Mouse (Mus musculus): Measurements from ENCODE around the gene Adamtsl1. TPM values are rescaled to one million over a fixed set of nuclear protein-coding genes. Genes with fewer than 3 reads are reported as not detected.
A peak's percentile ranks its signal among the peaks of the same experiment; 100 is the strongest.

Adamtsl1 gene
- polyA plus RNA-seq, 1 experiment from 2014 or later, result 11.5 TPM

DNA sequence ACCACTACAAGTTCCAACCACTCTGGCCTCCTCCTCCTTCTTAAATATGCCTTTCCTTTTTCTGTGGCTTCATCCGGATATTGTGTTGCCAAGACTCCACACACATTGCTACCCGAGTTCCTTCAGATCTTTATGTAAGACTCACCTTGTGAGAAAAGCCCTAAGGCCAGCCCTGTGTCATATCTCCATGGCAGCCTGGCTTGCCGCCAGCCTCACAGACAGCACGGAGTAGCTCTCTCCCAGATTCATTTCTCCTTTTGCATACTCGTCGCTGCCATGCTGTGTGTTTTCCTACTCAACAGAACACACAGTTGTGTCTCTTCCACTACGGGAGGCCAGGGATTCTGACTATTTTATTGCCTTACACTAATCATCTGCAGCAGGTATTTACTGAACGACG, 328.1 kb downstream of the Adamtsl1 start:
- peak; percentile 68; the same call in 1 of the 2 replicates for ATAC-seq (ENCODE audit: low FRiP score)
- DNase-seq (ENCODE audit: low spot score), result peak; percentile 62
- Histone ChIP-seq H3K36me3 (replicated peaks; ENCODE audit: control insufficient read depth, insufficient read depth) (no peaks in the 10 kb centered on the region), H3K4me1 (replicated peaks; ENCODE audit: control insufficient read depth, insufficient read depth, low read length) (peaks cover 1% of the 10 kb centered on the region; the same call in 1 of the 2 replicates), H3K9ac (no peak overlapping the region), H3K27ac (no peak overlapping the region), H3K4me2 (replicated peaks) (no peak overlapping the region), H3K27me3 (ENCODE audit: control insufficient read depth, insufficient read depth, low read length) (no peaks in the 10 kb centered on the region), H3K9me3 (ENCODE audit: control insufficient read depth, low read length) (no peaks in the 10 kb centered on the region), H3K4me3 (replicated peaks; ENCODE audit: low read length) (no peak overlapping the region)
- 58% methylated on average over 9 of the region's 9 CpGs for WGBS

DNA sequence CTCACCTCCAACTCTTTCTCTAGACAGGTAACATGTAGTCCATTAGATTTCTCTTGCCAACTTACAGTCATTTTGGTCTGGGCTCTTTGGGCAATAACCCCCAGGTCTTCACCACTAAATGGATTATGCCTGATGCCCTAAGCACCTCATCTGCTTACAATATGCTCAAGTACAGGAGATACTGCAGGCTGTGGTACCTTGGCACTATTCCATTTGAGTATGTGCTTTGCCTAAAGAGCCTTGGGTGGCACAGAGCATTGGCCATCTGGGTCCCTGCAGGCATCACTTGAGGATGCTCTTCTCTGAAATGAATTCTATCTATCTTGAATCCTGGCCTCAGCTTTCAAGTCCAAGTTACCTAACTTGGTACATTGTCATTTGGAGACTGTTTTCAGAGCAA, 330.4 kb downstream of the Adamtsl1 start:
- no peaks in the 10 kb centered on the region for H3K36me3 ChIP-seq (replicated peaks; ENCODE audit: control insufficient read depth, insufficient read depth)
- no peaks in the 10 kb centered on the region for H3K27me3 ChIP-seq (ENCODE audit: control insufficient read depth, insufficient read depth, low read length)
- DNase-seq (ENCODE audit: low spot score) (no peak), ATAC-seq (ENCODE audit: low FRiP score) (no peak)
- no peaks in the 10 kb centered on the region; the same call in 1 of the 2 replicates for H3K4me1 ChIP-seq (replicated peaks; ENCODE audit: control insufficient read depth, insufficient read depth, low read length)
- no peaks in the 10 kb centered on the region for H3K9me3 ChIP-seq (ENCODE audit: control insufficient read depth, low read length)
- no peak overlapping the region for H3K9ac ChIP-seq
- H3K4me2 ChIP-seq (replicated peaks), result no peak overlapping the region
- H3K4me3 ChIP-seq (replicated peaks; ENCODE audit: low read length), result no peak overlapping the region
- no peak overlapping the region for H3K27ac ChIP-seq

DNA sequence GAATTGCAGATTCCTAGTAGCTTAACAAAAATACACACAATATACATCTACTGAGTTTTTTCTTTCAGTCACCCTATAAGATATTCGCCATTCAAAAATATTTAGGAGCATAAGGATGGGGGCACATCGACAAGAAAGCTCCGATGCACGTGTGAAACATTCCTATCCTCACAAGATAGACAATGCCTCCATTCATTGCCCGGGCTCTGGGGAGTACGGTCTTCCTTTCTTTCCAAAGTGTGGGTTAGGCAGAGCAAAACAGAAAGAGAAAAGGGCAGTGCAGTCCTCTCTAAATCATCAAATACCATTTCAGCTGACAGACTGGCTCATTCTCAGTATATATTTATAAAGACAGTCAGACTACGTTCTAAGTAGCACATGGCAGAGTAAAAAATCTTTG, 332.0 kb downstream of the Adamtsl1 start:
- 13% methylated on average over 7 of the region's 7 CpGs for WGBS
- no peak overlapping the region for H3K9ac ChIP-seq

DNA sequence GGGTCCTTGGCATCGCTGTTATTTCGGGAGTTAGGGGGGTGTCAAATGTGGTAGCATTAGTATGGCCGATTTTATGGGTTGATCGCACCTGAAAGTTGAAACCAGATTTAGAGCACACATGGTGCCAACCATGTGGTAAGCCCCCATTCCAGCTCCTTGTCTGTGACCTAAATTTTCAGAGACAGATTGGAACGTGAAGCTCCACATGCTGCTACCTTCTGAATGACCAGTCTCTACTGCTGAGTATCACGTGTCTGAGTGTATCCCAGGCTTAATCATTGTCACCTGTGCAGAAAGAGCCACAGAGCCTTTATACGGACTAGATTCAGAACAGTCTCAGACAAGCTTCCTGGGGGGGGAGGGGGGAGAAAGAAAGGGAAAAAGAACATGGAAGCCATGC, 339.4 kb downstream of the Adamtsl1 start:
- H3K4me1 ChIP-seq (replicated peaks; ENCODE audit: control insufficient read depth, insufficient read depth, low read length), result no peaks in the 10 kb centered on the region
- no peaks in the 10 kb centered on the region for H3K36me3 ChIP-seq (replicated peaks; ENCODE audit: control insufficient read depth, insufficient read depth)
- H3K27me3 ChIP-seq (ENCODE audit: control insufficient read depth, insufficient read depth, low read length), result no peaks in the 10 kb centered on the region
- no peaks in the 10 kb centered on the region for H3K9me3 ChIP-seq (ENCODE audit: control insufficient read depth, low read length)
- DNase-seq (ENCODE audit: low spot score), result no peak
- H3K27ac ChIP-seq, result no peak overlapping the region
- 90% methylated on average over 7 of the region's 7 CpGs for WGBS
- H3K4me2 ChIP-seq (replicated peaks), result no peak overlapping the region
- no peak for ATAC-seq (ENCODE audit: low FRiP score)
- no peak overlapping the region for H3K9ac ChIP-seq
- H3K4me3 ChIP-seq (replicated peaks; ENCODE audit: low read length), result no peak overlapping the region

More for the DNA sequence above, 332.0 kb downstream of the Adamtsl1 start:
- no peaks in the 10 kb centered on the region; the same call in 1 of the 2 replicates for H3K4me1 ChIP-seq (replicated peaks; ENCODE audit: control insufficient read depth, insufficient read depth, low read length)
- H3K4me2 ChIP-seq (replicated peaks), result no peak overlapping the region
- no peak overlapping the region for H3K4me3 ChIP-seq (replicated peaks; ENCODE audit: low read length)
- DNase-seq (ENCODE audit: low spot score) (no peak), ATAC-seq (ENCODE audit: low FRiP score) (no peak)
- no peaks in the 10 kb centered on the region for H3K36me3 ChIP-seq (replicated peaks; ENCODE audit: control insufficient read depth, insufficient read depth)
- no peaks in the 10 kb centered on the region for H3K9me3 ChIP-seq (ENCODE audit: control insufficient read depth, low read length)
- no peak overlapping the region for H3K27ac ChIP-seq
- H3K27me3 ChIP-seq (ENCODE audit: control insufficient read depth, insufficient read depth, low read length), result no peaks in the 10 kb centered on the region

DNA sequence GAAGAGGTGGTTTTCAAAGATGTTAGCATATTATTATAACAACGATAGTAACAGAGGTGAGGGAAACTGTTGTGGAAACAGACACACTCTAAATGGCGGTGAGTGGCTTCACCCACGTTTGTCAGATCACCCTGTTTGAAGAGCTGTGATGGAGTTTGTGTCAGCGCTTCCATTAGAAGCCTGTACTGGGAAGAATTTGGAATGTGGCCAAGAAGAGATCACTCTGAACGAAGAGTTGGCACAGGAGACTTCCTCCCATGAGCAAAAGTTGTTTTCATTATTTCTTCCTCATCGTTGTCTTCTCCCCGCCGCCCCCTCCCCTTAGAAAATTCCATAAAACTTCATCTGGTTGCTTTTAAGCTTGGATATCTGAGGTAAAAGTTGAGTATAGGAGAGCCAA, 340.5 kb downstream of the Adamtsl1 start:
- DNase-seq (ENCODE audit: low spot score) (peak; percentile 64), ATAC-seq (ENCODE audit: low FRiP score) (no peak)
- Histone ChIP-seq H3K4me1 (replicated peaks; ENCODE audit: control insufficient read depth, insufficient read depth, low read length) (no peaks in the 10 kb centered on the region), H3K9me3 (ENCODE audit: control insufficient read depth, low read length) (no peaks in the 10 kb centered on the region), H3K4me3 (replicated peaks; ENCODE audit: low read length) (no peak overlapping the region), H3K36me3 (replicated peaks; ENCODE audit: control insufficient read depth, insufficient read depth) (no peaks in the 10 kb centered on the region), H3K27me3 (ENCODE audit: control insufficient read depth, insufficient read depth, low read length) (no peaks in the 10 kb centered on the region), H3K9ac (no peak overlapping the region), H3K27ac (no peak overlapping the region), H3K4me2 (replicated peaks) (no peak overlapping the region)
- 64% methylated on average over 8 of the region's 8 CpGs for WGBS

DNA sequence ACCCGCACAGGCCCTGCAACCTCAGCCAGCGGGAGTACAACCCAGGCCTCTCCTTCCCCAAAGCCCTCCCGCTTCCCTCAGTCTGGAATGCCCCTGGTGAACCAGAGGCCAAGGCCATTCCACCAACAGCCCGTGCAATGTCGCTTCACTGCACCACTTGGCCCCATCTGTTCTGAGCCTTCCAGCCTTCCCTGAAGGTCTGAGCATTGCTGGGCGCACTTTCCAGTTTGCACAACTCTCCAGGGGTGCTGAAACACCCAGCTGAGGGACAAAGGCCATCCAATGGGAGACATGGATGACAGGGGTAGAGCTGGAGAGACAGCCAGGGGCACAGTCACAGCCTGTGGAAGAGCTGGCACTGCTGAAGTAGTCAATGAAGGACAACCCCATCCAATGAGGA, 365.4 kb downstream of the Adamtsl1 start:
- ATAC-seq (ENCODE audit: low FRiP score) (no peak), DNase-seq (ENCODE audit: low spot score) (no peak)
- no peaks in the 10 kb centered on the region for H3K4me1 ChIP-seq (replicated peaks; ENCODE audit: control insufficient read depth, insufficient read depth, low read length)
- 68% methylated on average over 6 of the region's 6 CpGs for WGBS
- H3K27ac ChIP-seq, result no peak overlapping the region
- no peak overlapping the region for H3K4me3 ChIP-seq (replicated peaks; ENCODE audit: low read length)
- no peak overlapping the region for H3K4me2 ChIP-seq (replicated peaks)
- no peak overlapping the region for H3K9ac ChIP-seq
- H3K36me3 ChIP-seq (replicated peaks; ENCODE audit: control insufficient read depth, insufficient read depth), result no peaks in the 10 kb centered on the region
- H3K9me3 ChIP-seq (ENCODE audit: control insufficient read depth, low read length), result no peaks in the 10 kb centered on the region
- H3K27me3 ChIP-seq (ENCODE audit: control insufficient read depth, insufficient read depth, low read length), result no peaks in the 10 kb centered on the region

DNA sequence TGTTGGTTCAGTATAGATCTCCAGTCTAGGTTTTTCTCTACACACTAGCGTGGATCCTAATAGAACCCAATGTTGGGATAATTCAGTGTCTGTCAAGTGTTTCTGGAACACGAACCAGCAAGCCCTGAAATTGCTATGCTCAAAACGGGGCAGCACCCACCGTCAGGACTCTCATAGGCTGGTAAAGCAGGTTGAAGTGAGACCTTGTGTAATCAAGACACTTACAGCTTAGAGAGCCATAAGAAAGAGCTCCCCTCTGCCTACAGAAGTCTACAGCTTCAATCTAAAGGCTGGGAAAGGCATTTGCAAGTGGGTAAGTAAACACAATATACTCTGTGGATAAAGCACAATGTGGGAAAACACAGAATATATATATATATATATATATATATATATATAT, 367.3 kb downstream of the Adamtsl1 start:
- Histone ChIP-seq H3K9ac (no peak overlapping the region), H3K27me3 (ENCODE audit: control insufficient read depth, insufficient read depth, low read length) (no peaks in the 10 kb centered on the region), H3K27ac (no peak overlapping the region), H3K9me3 (ENCODE audit: control insufficient read depth, low read length) (no peaks in the 10 kb centered on the region), H3K36me3 (replicated peaks; ENCODE audit: control insufficient read depth, insufficient read depth) (no peaks in the 10 kb centered on the region), H3K4me2 (replicated peaks) (no peak overlapping the region), H3K4me1 (replicated peaks; ENCODE audit: control insufficient read depth, insufficient read depth, low read length) (no peaks in the 10 kb centered on the region), H3K4me3 (replicated peaks; ENCODE audit: low read length) (no peak overlapping the region)
- ATAC-seq (ENCODE audit: low FRiP score), result no peak
- 95% methylated on average over 4 of the region's 4 CpGs for WGBS
- no peak for DNase-seq (ENCODE audit: low spot score)

DNA sequence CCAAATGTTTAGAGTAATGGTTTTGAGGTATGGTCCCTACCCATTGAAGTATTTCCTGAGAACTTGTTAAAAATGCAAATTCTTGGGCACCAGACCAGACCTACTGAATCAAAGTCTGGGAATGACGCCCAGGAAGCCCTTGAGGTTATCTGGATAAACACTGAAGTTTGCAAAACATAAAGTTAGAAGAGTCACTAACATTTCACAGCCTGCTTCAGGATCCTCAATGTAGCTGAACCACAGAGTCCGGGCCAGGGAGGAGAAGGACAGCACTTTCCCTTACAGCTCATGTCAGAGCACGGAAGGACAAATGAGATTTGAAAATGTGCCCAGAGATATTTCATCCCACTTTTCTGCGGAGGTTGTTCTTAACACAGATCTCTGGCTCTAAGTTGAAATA, 370.1 kb downstream of the Adamtsl1 start:
- 85% methylated on average over 4 of the region's 4 CpGs for WGBS
- H3K36me3 ChIP-seq (replicated peaks; ENCODE audit: control insufficient read depth, insufficient read depth), result no peaks in the 10 kb centered on the region
- no peak overlapping the region for H3K27ac ChIP-seq
- no peaks in the 10 kb centered on the region for H3K27me3 ChIP-seq (ENCODE audit: control insufficient read depth, insufficient read depth, low read length)
- DNase-seq (ENCODE audit: low spot score) (no peak), ATAC-seq (ENCODE audit: low FRiP score) (no peak)
- no peak overlapping the region for H3K4me2 ChIP-seq (replicated peaks)
- H3K9me3 ChIP-seq (ENCODE audit: control insufficient read depth, low read length), result no peaks in the 10 kb centered on the region
- no peak overlapping the region for H3K9ac ChIP-seq
- H3K4me3 ChIP-seq (replicated peaks; ENCODE audit: low read length), result no peak overlapping the region
- no peaks in the 10 kb centered on the region for H3K4me1 ChIP-seq (replicated peaks; ENCODE audit: control insufficient read depth, insufficient read depth, low read length)

DNA sequence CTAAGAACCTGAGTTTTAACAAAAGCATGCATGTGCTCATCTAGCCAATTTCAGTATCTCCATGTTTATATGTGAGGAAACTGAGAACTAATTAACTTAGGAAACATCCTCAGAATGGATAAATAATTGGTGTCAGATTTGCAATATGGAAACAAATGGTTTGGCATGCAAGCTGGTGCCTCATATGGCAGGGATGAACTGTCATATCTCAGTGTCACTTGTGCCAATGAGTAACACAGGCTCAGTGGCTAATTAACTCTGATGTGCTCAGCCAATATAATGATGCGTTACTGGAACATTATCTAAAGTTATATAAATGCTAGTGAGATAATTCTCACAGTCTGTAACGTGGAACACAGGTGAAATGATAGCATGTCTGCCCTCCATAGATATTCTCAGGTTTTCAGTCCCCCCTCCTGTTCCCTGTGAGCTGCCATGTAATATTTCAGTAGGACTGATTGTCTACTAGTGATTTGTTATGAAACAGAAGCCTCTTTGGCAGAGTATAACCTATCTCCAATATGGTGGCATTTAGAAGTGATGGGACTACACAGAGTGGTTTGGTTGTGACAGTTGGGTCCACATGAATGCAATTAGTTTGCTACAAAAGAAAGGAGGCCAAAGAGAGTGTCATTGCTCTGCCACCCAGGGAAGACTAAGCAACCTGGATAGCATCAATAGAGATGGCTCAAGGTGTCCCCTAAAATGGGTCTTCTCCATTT, 376.1 kb downstream of the Adamtsl1 start:
- 66% methylated on average over 2 of the region's 2 CpGs for WGBS

DNA sequence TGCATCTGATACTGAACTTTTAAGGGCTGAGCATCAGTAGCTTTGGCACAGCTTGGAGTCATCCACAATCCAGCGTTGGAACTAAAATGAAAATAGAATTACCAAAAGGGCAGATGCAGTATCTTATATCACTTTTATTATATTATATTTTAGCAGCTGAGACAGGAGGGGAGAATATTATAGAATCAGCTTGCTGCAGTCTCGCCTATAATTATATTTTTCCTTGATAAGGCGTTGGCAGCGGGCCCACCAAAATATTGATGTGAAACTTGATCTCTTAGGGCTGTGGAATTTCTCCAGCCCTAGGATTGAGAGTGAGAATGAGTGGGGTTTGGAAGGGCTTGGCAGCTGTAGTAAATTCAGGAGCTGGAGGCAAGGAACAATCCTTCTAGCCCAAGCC, 387.3 kb downstream of the Adamtsl1 start:
- Histone ChIP-seq H3K9ac (no peak overlapping the region), H3K4me2 (replicated peaks) (no peak overlapping the region), H3K36me3 (replicated peaks; ENCODE audit: control insufficient read depth, insufficient read depth) (no peaks in the 10 kb centered on the region), H3K4me3 (replicated peaks; ENCODE audit: low read length) (no peak overlapping the region), H3K27me3 (ENCODE audit: control insufficient read depth, insufficient read depth, low read length) (no peaks in the 10 kb centered on the region), H3K4me1 (replicated peaks; ENCODE audit: control insufficient read depth, insufficient read depth, low read length) (no peaks in the 10 kb centered on the region), H3K27ac (no peak overlapping the region), H3K9me3 (ENCODE audit: control insufficient read depth, low read length) (no peaks in the 10 kb centered on the region)
- 82% methylated on average over 4 of the region's 4 CpGs for WGBS
- ATAC-seq (ENCODE audit: low FRiP score) (no peak), DNase-seq (ENCODE audit: low spot score) (no peak)

More for the DNA sequence above, 376.1 kb downstream of the Adamtsl1 start:
- H3K4me1 ChIP-seq (replicated peaks; ENCODE audit: control insufficient read depth, insufficient read depth, low read length), result no peaks in the 10 kb centered on the region
- H3K27me3 ChIP-seq (ENCODE audit: control insufficient read depth, insufficient read depth, low read length), result no peaks in the 10 kb centered on the region
- H3K4me3 ChIP-seq (replicated peaks; ENCODE audit: low read length), result no peak overlapping the region
- H3K9me3 ChIP-seq (ENCODE audit: control insufficient read depth, low read length), result no peaks in the 10 kb centered on the region
- no peak for ATAC-seq (ENCODE audit: low FRiP score)
- H3K27ac ChIP-seq, result no peak overlapping the region
- no peak overlapping the region for H3K9ac ChIP-seq
- H3K4me2 ChIP-seq (replicated peaks), result no peak overlapping the region
- DNase-seq (ENCODE audit: low spot score), result no peak
- H3K36me3 ChIP-seq (replicated peaks; ENCODE audit: control insufficient read depth, insufficient read depth), result no peaks in the 10 kb centered on the region

Measured in hindbrain, embryonic 14.5 days (tissue).